Mouse (Mus musculus): ENCODE measurements around the gene Serpine1.

DNA sequence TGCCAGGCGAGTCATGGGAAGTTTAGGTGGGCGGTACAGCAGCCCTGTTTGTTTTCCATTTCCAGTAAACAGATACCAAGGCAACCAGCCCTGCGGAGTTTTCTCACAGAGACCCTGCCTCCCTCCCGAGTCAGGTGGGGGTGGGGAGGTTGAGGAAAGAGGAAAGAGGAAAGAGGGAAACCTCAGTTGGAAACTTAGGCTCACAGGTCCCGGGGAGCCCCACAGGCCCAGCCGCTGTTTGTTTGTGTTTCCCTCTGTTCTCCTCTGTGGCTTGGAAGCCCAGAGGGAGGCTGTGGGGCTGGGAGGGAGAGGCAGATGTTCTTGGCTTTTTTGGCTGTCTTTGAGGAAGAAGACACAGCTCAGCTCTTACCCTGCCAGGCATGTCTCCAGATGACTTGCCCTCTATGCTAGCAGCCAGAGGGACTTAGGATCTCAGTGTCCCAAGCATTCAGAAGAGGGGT lies 2.2 kb upstream of the Serpine1 start:
- TF ChIP-seq CTCF (IDR thresholded peaks at IDR 0.05; ENCODE audit: low read depth, low read length) (no peak), TAL1 (conservative IDR thresholded peaks at IDR 0.05; ENCODE audit: low read depth, low read length) (no peak)
